Mouse (Mus musculus) adrenal gland, postnatal 4 days (tissue): ENCODE measurements around the gene Myoz1. TPM values are rescaled to one million over a fixed set of nuclear protein-coding genes. Genes with fewer than 3 reads are reported as not detected.

ENCODE experiments used
- DNase-seq, 2 experiments: peaks; one replicate each; pipeline ENCODE4 v3.0.0; 2021 to 2022; ENCODE audit warnings: low spot score in 2 of 2, mixed read lengths in 2 of 2
- total RNA-seq, 2 experiments: library from RNA; stranded (reverse); gene quantifications; 2 replicates each; pipeline ENCODE4 v1.2.3; 2021

Gene Myoz1
- total RNA-seq, 2 experiments from 2014 or later: 11.0 to 25.8 TPM

- DNase-seq: no peak
These were observed 17.4 kb upstream of the Myoz1 start for GRCm38 (mm10) chr14:20673735-20674063.

- no peak for DNase-seq
These were observed 16.6 kb upstream of the Myoz1 start for GRCm38 (mm10) chr14:20672990-20673389.

GRCm38 (mm10) chr14:20668154-20668810 is 11.9 kb upstream of the Myoz1 start, which contains the start of gene Synpo2l:
Gene Synpo2l (minus strand): TSS chr14:20668354.
- no peak for DNase-seq

GRCm38 (mm10) chr14:20667469-20667868 is 11.1 kb upstream of the Myoz1 start:
- no peak for DNase-seq

GRCm38 (mm10) chr14:20664436-20664835 is 8.1 kb upstream of the Myoz1 start:
- DNase-seq: no peak

GRCm38 (mm10) chr14:20663601-20664000 is 7.3 kb upstream of the Myoz1 start:
- no peak for DNase-seq

GRCm38 (mm10) chr14:20662740-20663139 is 6.4 kb upstream of the Myoz1 start:
- DNase-seq: no peak

- no peak for DNase-seq
These were observed 5.5 kb upstream of the Myoz1 start for GRCm38 (mm10) chr14:20661661-20662331.

GRCm38 (mm10) chr14:20660827-20661660 is 4.7 kb upstream of the Myoz1 start:
- DNase-seq: peak; percentile 67 to 89

GRCm38 (mm10) chr14:20659687-20660086 is 3.3 kb upstream of the Myoz1 start:
- DNase-seq: no peak

GRCm38 (mm10) chr14:20658902-20659301 is 2.6 kb upstream of the Myoz1 start:
- no peak for DNase-seq

- DNase-seq: no peak
These were observed 2.0 kb upstream of the Myoz1 start for GRCm38 (mm10) chr14:20658326-20658725.

GRCm38 (mm10) chr14:20655731-20656130 is 609 bp downstream of the Myoz1 start:
- no peak for DNase-seq

GRCm38 (mm10) chr14:20654690-20655421 is 1.5 kb downstream of the Myoz1 start:
- DNase-seq: no peak

GRCm38 (mm10) chr14:20651722-20652256 is 4.6 kb downstream of the Myoz1 start:
- DNase-seq: no peak

GRCm38 (mm10) chr14:20651000-20651399 is 5.3 kb downstream of the Myoz1 start:
- no peak for DNase-seq

- DNase-seq: no peak
These were observed 10.0 kb downstream of the Myoz1 start for GRCm38 (mm10) chr14:20646381-20646780.

- DNase-seq: no peak
These were observed 10.8 kb downstream of the Myoz1 start for GRCm38 (mm10) chr14:20645547-20645946.

GRCm38 (mm10) chr14:20641438-20641875 is 14.9 kb downstream of the Myoz1 start:
- DNase-seq: no peak

- peak; percentile 92 to 94 for DNase-seq
These were observed 15.5 kb downstream of the Myoz1 start, which contains the start of gene Usp54 for GRCm38 (mm10) chr14:20640644-20641437. Gene Usp54 (minus strand): TSS chr14:20641063.
